Mouse (Mus musculus): ENCODE data around the gene Odf3.
"Not testable (repeated sequence)": the region's sequence is repeated elsewhere in the genome, so short reads cannot be mapped to it uniquely, and the experiment has no call there.

The Odf3 gene

GRCm38 (mm10) chr7:140881696-140882468, 34.3 kb downstream of the Odf3 start, which contains the start of the genes Psmd13 and Sirt3:
Gene Psmd13 (plus strand): TSS chr7:140881968.
Gene Sirt3 (minus strand): TSS chr7:140882309.
- peak; percentile 95 for DNase-seq

DNA sequence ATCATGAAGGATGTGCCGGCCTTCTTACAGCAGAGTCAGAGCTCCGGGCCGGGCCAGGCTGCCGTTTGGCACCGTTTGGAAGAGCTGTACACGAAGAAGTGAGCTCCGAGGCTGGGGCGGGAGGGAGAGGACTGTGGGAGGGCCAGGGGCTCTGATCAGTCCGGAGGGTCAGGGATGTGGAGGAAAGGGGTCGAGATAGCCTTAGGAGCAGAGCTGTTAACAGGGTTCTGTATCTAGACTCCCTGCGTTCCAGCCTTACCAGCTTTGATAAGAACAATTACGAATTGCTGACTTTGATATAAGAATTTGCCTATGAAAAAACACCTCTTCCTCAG, 34.8 kb downstream of the Odf3 start:
- DNase-seq = no peak

- DNase-seq = not testable (repeated sequence)
Observed at GRCm38 (mm10) chr7:140890636-140891035, 43.0 kb downstream of the Odf3 start.

DNA sequence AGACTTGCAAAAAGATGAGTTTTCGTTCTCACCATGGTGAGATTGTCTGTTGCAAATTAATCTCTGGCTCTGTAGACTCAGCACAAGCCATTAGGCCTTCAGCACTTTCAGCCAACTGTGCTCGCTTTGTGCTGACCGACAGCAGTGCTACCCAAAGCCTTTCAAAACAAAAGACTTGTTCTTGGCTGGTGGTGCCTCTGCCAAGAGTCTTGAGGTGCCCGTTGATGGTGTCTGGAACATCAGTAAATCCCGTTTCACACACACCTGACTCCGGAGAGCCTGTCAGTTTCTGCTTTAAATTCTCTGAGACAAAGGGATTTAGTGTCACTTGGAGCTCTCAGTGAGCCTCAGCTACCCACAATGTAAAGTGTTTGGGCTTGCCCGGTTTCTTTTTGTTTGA, 46.4 kb downstream of the Odf3 start:
- no peak for DNase-seq

GRCm38 (mm10) chr7:140894611-140895010, 47.0 kb downstream of the Odf3 start:
- peak; percentile 58 for DNase-seq

- DNase-seq = no peak
Observed at GRCm38 (mm10) chr7:140897863-140898262, 50.3 kb downstream of the Odf3 start.

DNA sequence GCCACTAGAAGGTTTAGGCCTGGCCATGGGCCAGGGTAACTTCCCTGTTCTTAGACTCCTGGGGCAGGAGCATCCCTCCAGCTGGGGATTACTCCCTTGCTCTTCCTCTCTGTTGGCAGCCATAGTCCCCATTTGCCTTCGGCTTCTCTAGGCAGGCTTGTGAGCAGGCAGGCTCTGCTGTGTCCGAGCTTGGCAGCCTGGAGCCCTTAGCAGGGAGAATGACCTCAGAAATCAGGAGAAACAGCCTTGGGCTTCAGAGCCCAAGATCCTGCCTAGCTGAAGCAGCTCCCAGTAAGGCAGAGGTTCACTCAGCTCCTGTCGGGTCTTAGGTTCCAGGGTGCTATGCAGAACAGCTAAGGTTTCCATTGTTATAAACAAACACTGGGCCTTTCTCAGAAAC, 51.5 kb downstream of the Odf3 start:
- DNase-seq = no peak

DNA sequence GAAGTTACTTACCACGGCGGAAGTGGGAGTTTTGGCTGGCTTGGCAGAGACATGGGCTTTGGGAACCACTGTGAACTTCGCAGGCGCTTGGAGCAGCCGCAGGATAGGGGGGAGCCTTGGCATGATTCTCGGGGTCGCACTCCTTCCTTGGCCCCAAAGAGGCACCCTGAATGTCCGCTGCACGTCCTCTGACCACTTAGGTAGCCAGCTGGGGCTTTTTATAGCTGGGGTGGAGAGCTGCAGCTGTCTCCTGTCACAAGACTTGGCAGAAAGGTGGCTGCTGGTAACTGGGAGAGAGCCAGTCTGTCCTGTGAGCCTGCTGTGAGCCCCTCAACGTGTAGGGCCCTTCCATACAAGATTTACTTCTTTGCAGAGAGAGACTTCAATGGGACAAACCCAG, 52.6 kb downstream of the Odf3 start, which contains the start of gene Cox8b:
Gene Cox8b (minus strand): TSS at position 227 of the 400 bp plus-strand sequence.
- DNase-seq = no peak
